Mouse (Mus musculus): ENCODE data around the gene Eid2b. TPM values are rescaled to one million over a fixed set of nuclear protein-coding genes. Genes with fewer than 3 reads are reported as not detected.
"Not testable (repeated sequence)": the region's sequence is repeated elsewhere in the genome, so short reads cannot be mapped to it uniquely, and the experiment has no call there.

Gene Eid2b
- 37.2 and 38.2 TPM in 2 replicates for polyA plus RNA-seq (2015; fragmentation: Nextera tagmentation; extraction: Ambion mirVana)

- peak within 1 kb of the TSS; percentile 84 for H3K4me2 ChIP-seq
- H3K4me3 ChIP-seq, result peak within 1 kb of the TSS; percentile 70
- peak within 1 kb of the TSS; percentile 90 for H3K9ac ChIP-seq
- H3K27ac ChIP-seq (replicated peaks), result peak within 1 kb of the TSS; percentile 89
- ATAC-seq (ENCODE audit: low read depth), result peak; percentile 76
- H3K9me3 ChIP-seq, result no peaks in the 10 kb centered on the region
- peaks cover 11% of the 10 kb centered on the region for H3K36me3 ChIP-seq
- H3K4me1 ChIP-seq (replicated peaks), result peaks cover 24% of the 10 kb centered on the region
- H3K27me3 ChIP-seq, result no peaks in the 10 kb centered on the region
- WGBS, result 3% methylated on average over 68 of the region's 68 CpGs
These were observed at the start of gene Eid2b for GRCm38 (mm10) chr7:28277615-28278278. Gene Eid2b (plus strand): TSS chr7:28277739.

- H3K9ac ChIP-seq; ATAC-seq (ENCODE audit: low read depth); H3K9me3 ChIP-seq; H3K36me3 ChIP-seq; H3K4me1 ChIP-seq (replicated peaks); H3K4me2 ChIP-seq; H3K4me3 ChIP-seq; H3K27me3 ChIP-seq; H3K27ac ChIP-seq (replicated peaks): not testable (repeated sequence)
- WGBS, result 79% methylated on average over 2 of the region's 2 CpGs
These were observed 33.6 kb upstream of the Eid2b start for GRCm38 (mm10) chr7:28243943-28244342.

- H3K4me1 ChIP-seq (replicated peaks), result no peaks in the 10 kb centered on the region
- H3K4me2 ChIP-seq, result no peak overlapping the region
- no peaks in the 10 kb centered on the region for H3K27me3 ChIP-seq
- H3K9me3 ChIP-seq, result peaks cover 5% of the 10 kb centered on the region; the same call in 1 of the 2 replicates
- no peak for ATAC-seq (ENCODE audit: low read depth)
- no peak overlapping the region for H3K4me3 ChIP-seq
- H3K27ac ChIP-seq (replicated peaks), result no peak overlapping the region
- H3K9ac ChIP-seq, result no peak overlapping the region
- no peaks in the 10 kb centered on the region for H3K36me3 ChIP-seq
- WGBS, result 92% methylated on average over 3 of the region's 3 CpGs
These were observed 28.6 kb upstream of the Eid2b start for GRCm38 (mm10) chr7:28248957-28249356.

- Histone ChIP-seq H3K9ac (no peak overlapping the region), H3K36me3 (no peaks in the 10 kb centered on the region), H3K4me3 (no peak overlapping the region), H3K4me1 (replicated peaks) (no peaks in the 10 kb centered on the region), H3K4me2 (no peak overlapping the region), H3K27me3 (no peaks in the 10 kb centered on the region), H3K9me3 (peaks cover 5% of the 10 kb centered on the region; the same call in 1 of the 2 replicates), H3K27ac (replicated peaks) (no peak overlapping the region)
- WGBS, result 92% methylated on average over 17 of the region's 17 CpGs
- ATAC-seq (ENCODE audit: low read depth), result no peak
These were observed 25.6 kb upstream of the Eid2b start for GRCm38 (mm10) chr7:28251976-28252375.

- 93% methylated on average over 6 of the region's 6 CpGs for WGBS
- Histone ChIP-seq H3K4me1 (replicated peaks) (no peaks in the 10 kb centered on the region), H3K9ac (no peak overlapping the region), H3K9me3 (no peaks in the 10 kb centered on the region), H3K27me3 (no peaks in the 10 kb centered on the region), H3K36me3 (no peaks in the 10 kb centered on the region), H3K27ac (replicated peaks) (no peak overlapping the region), H3K4me2 (no peak overlapping the region), H3K4me3 (no peak overlapping the region)
- no peak for ATAC-seq (ENCODE audit: low read depth)
These were observed 22.9 kb upstream of the Eid2b start for GRCm38 (mm10) chr7:28254591-28254990.

GRCm38 (mm10) chr7:28255476-28255875 is 22.1 kb upstream of the Eid2b start:
- Histone ChIP-seq H3K4me1 (replicated peaks) (no peaks in the 10 kb centered on the region), H3K4me3 (no peak overlapping the region), H3K9ac (no peak overlapping the region), H3K36me3 (no peaks in the 10 kb centered on the region), H3K4me2 (no peak overlapping the region), H3K27ac (replicated peaks) (no peak overlapping the region), H3K27me3 (no peaks in the 10 kb centered on the region), H3K9me3 (no peaks in the 10 kb centered on the region)
- ATAC-seq (ENCODE audit: low read depth), result no peak
- WGBS, result 82% methylated on average over 6 of the region's 6 CpGs

- ATAC-seq (ENCODE audit: low read depth), result no peak
These were observed 14.7 kb upstream of the Eid2b start for GRCm38 (mm10) chr7:28262861-28263260.

GRCm38 (mm10) chr7:28263786-28264185 is 13.8 kb upstream of the Eid2b start:
- H3K4me2 ChIP-seq, result no peak overlapping the region
- no peak overlapping the region for H3K9ac ChIP-seq
- H3K4me1 ChIP-seq (replicated peaks), result peaks cover 5% of the 10 kb centered on the region
- no peak overlapping the region for H3K27ac ChIP-seq (replicated peaks)
- no peak for ATAC-seq (ENCODE audit: low read depth)
- H3K27me3 ChIP-seq, result peaks cover 5% of the 10 kb centered on the region
- no peaks in the 10 kb centered on the region for H3K9me3 ChIP-seq
- 9% methylated on average over 12 of the region's 15 CpGs for WGBS
- no peak overlapping the region for H3K4me3 ChIP-seq
- no peaks in the 10 kb centered on the region for H3K36me3 ChIP-seq

More at GRCm38 (mm10) chr7:28262861-28263260, 14.7 kb upstream of the Eid2b start:
- H3K27ac ChIP-seq (replicated peaks), result no peak overlapping the region
- peaks cover 5% of the 10 kb centered on the region for H3K27me3 ChIP-seq
- H3K36me3 ChIP-seq, result no peaks in the 10 kb centered on the region
- no peak overlapping the region for H3K4me2 ChIP-seq
- no peaks in the 10 kb centered on the region for H3K4me1 ChIP-seq (replicated peaks)
- H3K9ac ChIP-seq, result no peak overlapping the region
- WGBS, result 23% methylated on average over 5 of the region's 5 CpGs
- H3K9me3 ChIP-seq, result no peaks in the 10 kb centered on the region
- H3K4me3 ChIP-seq, result no peak overlapping the region

GRCm38 (mm10) chr7:28265391-28265790 is 12.1 kb upstream of the Eid2b start:
- no peak for ATAC-seq (ENCODE audit: low read depth)
- no peak overlapping the region for H3K4me2 ChIP-seq
- H3K36me3 ChIP-seq, result peaks cover 5% of the 10 kb centered on the region
- H3K27me3 ChIP-seq, result peaks cover 5% of the 10 kb centered on the region
- H3K4me1 ChIP-seq (replicated peaks), result peaks cover 17% of the 10 kb centered on the region
- no peak overlapping the region for H3K4me3 ChIP-seq
- no peaks in the 10 kb centered on the region for H3K9me3 ChIP-seq
- H3K27ac ChIP-seq (replicated peaks), result no peak overlapping the region
- WGBS, result 86% methylated on average over 13 of the region's 13 CpGs
- no peak overlapping the region for H3K9ac ChIP-seq

- Histone ChIP-seq H3K4me3 (peak within 1 kb of the TSS; percentile 86), H3K27ac (replicated peaks) (peak within 1 kb of the TSS; percentile 96), H3K9me3 (no peaks in the 10 kb centered on the region), H3K4me2 (peak within 1 kb of the TSS; percentile 87), H3K27me3 (peaks cover 5% of the 10 kb centered on the region), H3K36me3 (peaks cover 19% of the 10 kb centered on the region), H3K9ac (peak within 1 kb of the TSS; percentile 99), H3K4me1 (replicated peaks) (peaks cover 17% of the 10 kb centered on the region)
- peak; percentile 95 for ATAC-seq (ENCODE audit: low read depth)
- 7% methylated on average over 57 of the region's 57 CpGs for WGBS
These were observed 10.2 kb upstream of the Eid2b start, which contains the start of gene Eid2 for GRCm38 (mm10) chr7:28267129-28268041. Gene Eid2 (plus strand): TSS chr7:28267881.

- peaks cover 5% of the 10 kb centered on the region for H3K27me3 ChIP-seq
- peaks cover 26% of the 10 kb centered on the region for H3K36me3 ChIP-seq
- peak overlapping the region; percentile 96 for H3K27ac ChIP-seq (replicated peaks)
- peak overlapping the region; percentile 99 for H3K9ac ChIP-seq
- peak overlapping the region; percentile 87 for H3K4me2 ChIP-seq
- H3K4me3 ChIP-seq, result peak overlapping the region; percentile 86
- peaks cover 17% of the 10 kb centered on the region for H3K4me1 ChIP-seq (replicated peaks)
- ATAC-seq (ENCODE audit: low read depth), result peak; percentile 79
- no peaks in the 10 kb centered on the region for H3K9me3 ChIP-seq
- under 1% methylated on average over 54 of the region's 62 CpGs for WGBS
These were observed 9.5 kb upstream of the Eid2b start for GRCm38 (mm10) chr7:28268042-28268531.

- no peak for ATAC-seq (ENCODE audit: low read depth)
- no peaks in the 10 kb centered on the region for H3K9me3 ChIP-seq
- WGBS, result 25% methylated on average over 16 of the region's 16 CpGs
- H3K4me2 ChIP-seq, result peak overlapping the region; percentile 87
- peak overlapping the region; percentile 99 for H3K9ac ChIP-seq
- peak overlapping the region; percentile 96 for H3K27ac ChIP-seq (replicated peaks)
- H3K4me1 ChIP-seq (replicated peaks), result peaks cover 17% of the 10 kb centered on the region
- H3K27me3 ChIP-seq, result peaks cover 5% of the 10 kb centered on the region
- peak overlapping the region; percentile 86 for H3K4me3 ChIP-seq
- H3K36me3 ChIP-seq, result peaks cover 31% of the 10 kb centered on the region
These were observed 9.0 kb upstream of the Eid2b start for GRCm38 (mm10) chr7:28268576-28268975.
